Mouse (Mus musculus) urinary bladder, postnatal 4 days (tissue): Measurements from ENCODE around the gene Isg20.

Experiments
- DNase-seq, 2 experiments: peaks; one replicate each; pipeline ENCODE4 v3.0.0; 2021 to 2022; ENCODE audit warnings: low spot score in 2 of 2

Isg20 gene

DNA sequence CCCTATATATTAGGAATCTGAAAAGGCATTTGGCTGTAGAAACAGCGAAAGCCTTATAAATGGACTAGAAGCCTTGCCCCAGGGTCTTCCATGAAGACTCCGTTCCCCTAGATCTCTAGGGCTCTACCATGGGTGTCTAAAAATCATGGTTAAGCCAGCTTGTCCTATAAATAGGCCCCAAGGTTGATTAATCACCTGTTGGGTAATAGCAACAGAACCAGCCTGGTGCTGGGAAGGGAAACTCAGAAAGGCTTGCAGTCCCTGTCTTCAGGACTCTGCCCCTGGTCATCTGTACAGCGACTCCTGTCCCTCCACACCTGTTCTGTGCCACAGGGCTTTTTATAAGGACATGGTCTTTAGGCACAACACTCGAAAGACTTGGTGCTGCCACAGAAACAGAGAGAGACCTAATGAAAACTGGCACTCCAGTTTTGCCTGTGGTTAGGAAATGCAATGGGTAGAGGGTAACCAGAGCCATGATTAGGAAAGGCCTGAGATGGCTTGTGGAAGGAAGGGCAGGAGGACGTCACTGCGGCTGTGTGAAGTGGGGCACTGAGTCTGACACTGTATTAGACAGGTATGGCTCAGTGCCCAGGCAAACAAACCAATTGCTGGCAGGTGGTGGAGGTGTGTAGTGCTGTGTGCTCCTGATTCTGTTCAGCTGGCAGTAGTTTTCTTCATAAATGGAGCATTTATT, 9.9 kb upstream of the Isg20 start:
- no peak for DNase-seq

DNA sequence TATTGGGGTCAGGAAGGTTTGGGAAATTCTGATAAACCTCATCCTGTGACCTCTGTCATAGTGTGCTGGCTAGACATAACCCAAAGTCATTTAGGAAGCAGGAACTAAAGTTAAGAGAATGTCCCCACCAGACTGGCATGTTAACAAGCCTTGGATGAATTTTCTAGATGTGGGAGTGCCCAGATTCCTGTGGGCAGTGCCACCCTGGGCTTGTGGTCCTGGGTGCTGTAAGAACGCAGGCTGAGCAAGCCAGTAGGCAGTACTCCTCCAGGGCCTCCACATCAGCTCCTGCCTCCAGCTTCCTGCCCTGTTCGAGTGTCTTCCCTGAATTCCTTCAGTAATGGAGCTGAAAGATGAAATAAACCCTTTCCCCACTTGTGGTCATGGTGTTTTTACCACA, 9.0 kb upstream of the Isg20 start:
- no peak for DNase-seq

DNA sequence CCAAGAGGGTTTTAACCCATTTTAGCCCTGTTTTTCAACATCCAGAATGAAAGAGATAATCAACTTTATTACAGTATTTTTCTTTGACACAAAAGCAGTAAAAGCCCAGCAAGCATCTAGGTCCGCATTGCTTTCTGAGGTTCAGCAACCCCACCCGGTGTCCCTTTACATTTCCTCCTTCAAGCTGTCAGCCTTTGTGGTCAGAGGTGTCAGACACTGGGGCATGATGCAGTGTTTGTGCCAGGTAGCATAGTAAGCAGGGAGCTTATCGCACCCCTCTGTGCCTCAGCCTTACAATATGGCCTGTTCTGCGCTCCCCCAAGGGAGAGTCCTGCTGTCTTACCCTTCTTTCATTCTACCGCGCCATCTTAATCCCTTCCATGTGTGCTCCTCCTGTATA, 4.2 kb upstream of the Isg20 start:
- DNase-seq: no peak

DNA sequence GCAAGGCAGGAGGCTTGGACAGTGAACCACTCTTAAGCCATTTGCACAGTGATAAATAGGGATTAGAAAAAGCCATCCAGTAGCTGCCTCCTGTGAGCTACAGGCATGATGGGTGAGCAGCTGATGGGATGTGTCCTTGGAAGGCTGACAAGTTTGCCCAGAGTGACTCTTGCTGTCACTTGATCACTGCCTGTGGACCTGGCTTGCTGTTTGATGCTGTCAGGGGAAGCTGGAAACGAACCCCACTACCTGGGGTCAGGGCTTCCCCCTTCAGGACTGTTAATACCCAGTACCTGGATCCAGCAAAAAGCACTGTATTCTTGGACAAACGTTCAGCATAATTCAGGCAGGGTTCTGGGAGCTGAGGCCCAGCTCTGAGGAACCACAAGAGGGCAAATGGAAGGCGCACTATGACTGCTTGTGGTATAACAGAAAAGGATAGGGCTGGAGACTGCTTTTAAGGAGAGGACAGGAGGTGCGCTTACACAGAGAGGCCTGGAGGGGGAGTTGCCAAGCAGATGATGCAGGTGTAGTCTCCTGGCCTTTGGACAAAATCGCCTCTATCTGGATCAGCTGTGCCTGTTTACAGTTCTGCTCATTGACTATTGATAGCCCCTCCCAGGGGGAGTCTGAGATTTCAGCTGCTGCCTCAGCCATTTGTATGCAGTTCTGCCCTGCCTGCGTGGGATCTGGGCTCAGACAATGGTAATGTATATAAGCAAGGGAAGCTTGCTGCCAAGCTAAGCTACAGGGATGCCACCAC, 2.7 kb upstream of the Isg20 start:
- no peak for DNase-seq

DNA sequence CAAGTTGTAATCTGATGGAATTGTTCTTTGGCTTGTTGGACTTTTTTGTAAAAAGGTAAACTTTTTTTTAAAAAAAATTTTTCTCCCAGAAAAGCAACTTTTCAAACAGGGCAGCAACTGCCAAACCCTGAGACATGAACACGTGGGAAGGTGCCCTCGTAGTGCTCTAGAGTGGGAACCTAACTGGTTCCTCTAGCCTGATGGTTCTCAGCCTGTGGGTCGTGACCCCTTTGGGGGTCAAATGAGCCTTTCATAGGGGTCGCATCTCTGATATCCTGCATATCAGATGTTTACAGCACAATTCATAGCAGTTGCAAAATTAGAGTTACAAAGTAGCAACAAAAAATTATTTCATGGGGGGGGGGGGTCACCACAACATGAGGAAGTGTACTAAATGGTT, 2.0 kb upstream of the Isg20 start:
- no peak for DNase-seq

DNA sequence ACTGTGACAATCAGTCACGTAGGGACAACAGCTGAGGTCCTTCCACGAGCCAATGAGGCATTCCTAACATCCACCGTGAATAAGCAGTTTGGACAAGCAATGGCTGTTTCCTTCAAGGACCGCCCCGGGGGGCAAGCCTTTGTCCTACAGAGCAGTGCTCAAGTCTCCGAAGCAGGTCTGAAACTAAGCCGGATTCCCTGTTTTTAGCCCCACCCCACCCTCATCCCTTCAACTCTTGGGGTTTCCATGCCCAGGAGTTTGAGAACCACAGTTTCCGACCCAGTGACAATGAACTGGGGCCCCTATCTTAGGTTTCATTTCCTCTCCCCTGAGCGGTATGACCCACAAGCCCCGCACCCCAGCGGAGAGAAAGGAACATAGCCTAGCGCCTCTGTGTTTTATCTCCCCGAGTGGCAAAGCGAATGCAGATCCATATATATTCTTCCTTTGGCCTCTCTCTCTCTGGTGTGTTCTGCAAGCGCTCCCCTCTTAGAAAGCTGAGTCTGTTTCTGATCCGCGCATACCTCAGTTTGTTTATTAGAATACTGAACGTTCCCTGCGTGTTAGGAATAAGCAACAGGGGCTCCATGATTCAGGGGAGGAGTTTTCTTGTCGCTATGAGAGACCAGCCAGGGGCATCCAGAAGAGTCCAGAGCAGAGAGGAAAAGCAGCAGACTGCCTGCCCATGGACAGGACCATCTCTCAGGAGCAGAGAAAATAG, 811 bp upstream of the Isg20 start:
- no peak for DNase-seq

DNA sequence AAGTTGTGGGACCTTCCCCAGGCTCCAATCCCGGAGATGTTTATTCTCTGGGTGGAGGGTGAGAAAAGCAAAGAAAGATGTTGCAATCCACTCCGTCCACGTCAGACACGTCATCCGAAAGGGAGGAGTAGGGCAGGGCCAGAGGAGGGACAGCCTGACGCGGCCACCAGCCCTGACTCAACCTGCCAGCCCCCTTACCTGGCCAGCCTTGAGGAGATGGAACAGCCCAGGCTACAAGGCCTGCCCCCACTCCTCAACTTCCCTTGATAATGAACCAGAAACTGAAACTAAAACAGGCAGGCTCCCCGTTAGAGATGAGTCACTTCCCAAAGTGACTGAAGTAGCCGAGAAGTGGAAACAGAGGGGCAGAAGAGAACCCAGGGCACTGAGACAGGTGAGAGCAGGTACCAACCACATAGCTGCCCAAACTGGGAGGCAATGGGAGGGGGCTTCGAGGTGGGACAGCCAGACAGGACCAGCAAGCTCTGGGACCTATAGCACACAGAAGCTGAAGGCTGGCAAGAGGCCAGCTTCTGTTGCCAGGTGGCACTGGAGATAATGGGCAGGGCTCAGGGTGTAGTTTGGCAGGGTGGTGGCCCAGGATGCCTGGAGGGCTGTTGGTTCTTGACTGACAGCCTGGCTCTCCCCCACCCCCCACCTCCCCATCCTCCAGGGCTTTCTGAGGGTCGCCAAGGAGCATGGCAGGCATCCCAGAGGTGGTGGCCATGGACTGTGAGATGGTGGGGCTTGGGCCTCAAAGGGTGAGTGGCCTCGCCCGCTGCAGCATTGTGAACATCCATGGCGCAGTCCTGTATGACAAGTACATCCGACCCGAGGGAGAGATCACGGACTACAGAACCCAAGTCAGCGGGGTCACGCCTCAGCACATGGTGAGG, 673 bp downstream of the Isg20 start:
- DNase-seq: peak in 1 of 2 experiments; percentile 56

DNA sequence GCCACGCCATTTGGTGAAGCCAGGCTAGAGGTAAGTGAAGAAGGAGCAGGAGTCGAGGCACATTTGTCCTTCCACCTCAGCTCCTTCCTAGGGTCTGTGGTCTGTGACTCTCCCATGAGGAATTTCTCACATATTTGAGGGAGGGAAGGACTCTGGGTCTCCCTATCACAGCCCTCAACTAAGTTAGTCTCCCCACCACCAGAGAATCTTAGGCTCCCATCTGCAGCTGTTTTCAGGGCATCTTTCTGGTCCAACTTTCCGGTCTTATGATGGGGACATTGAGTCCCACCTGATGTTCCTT, 1.3 kb downstream of the Isg20 start:
- no peak for DNase-seq

DNA sequence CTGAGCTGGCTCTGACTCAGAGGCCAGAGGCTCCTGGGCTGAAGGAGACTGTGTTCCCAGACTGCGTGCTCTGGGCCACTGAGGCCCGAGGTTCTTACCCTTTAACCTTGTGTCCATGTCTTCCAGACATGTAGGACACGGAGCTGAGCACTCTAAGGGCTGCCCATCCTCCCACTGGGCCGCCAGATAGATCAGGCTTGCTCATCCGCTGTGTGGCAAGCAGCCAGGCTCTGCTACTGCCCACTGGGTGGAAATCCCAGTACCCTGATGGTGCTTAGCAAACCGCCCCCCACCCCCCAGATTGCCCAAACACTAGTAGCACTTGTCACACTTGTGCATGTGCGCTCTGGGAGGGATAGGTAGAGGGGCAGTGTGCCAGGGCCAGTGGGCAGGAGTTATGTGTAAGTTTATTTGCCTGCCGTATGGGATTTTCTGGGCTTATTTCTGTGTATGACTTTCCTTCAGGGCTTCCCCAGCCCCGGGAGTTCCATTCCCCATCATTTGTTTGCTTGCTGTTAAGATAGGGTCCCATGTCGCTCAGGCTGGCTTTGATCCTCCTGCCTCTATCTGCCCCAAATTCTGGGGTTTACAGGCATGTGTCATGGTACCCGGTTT, 1.8 kb downstream of the Isg20 start:
- DNase-seq: no peak

DNA sequence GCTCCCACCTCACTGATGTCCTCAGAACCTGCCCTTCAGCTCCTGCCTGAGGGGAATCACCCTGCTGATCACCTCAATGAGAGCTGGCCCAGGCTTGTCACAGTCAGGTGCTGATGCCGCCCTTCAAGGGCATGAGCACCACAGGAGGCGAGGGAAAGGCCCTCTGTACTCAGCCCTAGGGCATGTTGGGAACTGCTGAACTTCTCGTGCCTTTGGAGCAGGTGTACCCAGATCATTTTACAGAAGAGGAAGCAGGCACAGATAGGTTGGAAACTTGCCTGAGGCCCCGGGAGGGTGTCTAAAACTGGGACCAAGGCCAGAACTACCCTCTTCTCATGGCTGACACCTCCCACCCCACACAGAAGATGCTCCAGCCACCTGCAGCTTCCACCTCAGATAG, 5.5 kb downstream of the Isg20 start:
- DNase-seq: no peak

DNA sequence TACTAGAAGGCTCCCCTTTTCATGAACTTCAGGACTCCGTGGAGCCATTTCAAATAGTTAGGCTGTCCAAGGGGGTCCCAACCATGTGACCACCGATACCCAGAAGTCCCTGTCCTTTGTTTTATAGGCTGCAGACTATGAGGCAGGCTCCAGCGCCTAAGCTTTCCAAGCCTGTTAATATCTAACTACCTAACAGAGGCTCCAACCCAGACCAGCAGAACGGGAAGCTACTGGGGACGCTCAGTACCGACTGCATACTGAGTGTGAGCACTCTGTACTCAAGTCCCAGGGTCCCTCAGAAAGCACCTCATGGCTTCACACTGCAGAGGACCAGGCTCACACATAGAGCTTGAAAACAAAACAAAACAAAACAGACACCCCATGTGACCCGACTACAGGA, 9.3 kb downstream of the Isg20 start:
- DNase-seq: no peak

DNA sequence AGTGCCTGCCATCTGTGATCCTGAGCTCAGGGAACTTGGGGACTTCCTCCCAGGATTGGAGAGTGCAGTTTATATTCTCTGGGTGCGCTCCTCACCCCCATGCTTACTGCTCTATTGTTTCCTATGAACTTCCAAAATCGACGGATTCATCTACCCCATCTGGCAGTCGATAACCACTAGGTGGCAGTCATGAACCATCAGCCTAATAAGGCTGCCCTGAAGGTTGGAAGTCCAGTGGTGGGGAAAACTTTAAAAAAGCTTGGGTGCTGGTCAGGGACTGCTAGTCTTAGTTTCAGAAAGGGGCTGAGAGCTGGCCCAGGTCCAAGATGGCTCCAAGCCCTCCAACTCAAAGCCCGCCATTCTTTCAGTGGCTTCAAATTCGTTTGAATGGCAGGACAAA, 11.1 kb downstream of the Isg20 start:
- no peak for DNase-seq

DNA sequence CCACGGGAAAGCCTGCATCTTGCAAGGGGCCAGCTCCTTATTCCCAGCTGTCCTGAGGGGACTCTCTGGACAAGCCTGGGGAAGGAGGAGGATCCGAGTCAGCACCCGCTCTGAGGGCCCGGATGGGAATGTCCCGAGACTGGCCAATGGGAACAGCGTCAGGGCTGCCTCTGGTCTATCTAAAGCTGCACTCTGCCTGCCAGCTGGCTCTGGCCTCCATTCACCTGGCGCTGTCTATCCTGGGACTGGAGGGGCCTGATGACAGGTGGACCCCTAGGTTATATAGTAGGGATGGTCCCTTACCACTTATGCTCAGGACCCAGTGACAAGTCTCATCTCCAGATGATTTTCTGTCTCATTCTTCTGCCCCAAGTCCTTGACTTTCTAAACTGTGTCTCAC, 11.6 kb downstream of the Isg20 start:
- DNase-seq: no peak

DNA sequence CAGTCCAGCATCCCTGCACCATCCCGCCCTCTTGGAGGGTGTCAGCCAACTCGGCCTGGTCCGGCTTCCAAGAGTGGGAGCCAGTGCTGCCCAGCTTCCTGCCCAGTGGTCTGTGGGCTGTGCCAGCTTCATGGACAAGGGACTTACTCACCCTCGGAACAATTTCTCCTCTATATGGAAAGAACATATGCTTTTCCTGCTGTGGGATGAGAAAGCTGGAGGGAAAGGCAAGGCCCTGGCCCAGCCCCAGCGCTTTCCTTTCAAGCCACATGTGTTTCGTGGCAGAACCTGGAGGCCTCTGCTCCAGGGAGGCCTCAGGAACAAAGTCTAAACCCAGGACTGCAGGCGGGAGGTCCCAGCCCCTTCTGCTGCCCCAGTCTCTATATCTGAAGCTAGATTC, 12.5 kb downstream of the Isg20 start:
- no peak for DNase-seq

DNA sequence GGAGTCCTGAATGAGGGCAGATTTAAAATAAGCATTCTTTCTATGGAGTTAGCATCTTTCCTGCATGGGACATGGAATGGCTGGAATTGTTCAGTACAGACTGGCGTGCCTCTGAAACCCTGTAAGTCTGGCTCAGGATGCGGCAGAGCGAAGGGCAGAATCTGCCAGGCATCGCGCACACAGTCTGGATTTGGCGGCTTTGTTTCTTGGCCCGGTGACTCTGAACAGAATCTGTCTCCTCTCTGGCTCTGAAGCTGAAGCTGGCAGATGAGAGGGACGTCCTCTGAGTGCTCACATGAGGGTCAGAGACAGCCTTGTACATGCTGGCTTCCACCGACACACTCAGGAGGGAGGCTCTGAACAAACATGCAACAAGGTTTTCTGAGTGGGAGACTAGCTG, 12.9 kb downstream of the Isg20 start:
- DNase-seq: no peak

DNA sequence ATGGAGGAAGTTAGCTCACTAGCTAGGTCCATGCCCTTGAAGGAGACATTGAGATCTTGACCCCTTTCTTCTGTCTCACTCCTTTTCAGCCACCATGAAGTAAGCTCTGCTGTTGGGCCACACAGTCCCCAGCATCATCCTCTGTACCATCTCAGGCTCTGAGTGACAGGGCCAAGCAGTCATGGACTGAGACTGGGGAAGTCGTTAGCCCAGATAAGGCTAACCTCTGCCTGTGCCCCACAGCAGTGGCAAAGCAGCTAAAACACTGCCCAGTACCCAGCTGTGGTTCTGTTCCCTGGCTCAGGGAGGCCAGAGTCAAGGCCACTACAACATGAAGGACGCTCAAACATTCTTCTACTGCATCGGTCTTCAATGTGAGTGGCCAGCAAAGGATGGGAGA, 14.0 kb downstream of the Isg20 start:
- DNase-seq: no peak

DNA sequence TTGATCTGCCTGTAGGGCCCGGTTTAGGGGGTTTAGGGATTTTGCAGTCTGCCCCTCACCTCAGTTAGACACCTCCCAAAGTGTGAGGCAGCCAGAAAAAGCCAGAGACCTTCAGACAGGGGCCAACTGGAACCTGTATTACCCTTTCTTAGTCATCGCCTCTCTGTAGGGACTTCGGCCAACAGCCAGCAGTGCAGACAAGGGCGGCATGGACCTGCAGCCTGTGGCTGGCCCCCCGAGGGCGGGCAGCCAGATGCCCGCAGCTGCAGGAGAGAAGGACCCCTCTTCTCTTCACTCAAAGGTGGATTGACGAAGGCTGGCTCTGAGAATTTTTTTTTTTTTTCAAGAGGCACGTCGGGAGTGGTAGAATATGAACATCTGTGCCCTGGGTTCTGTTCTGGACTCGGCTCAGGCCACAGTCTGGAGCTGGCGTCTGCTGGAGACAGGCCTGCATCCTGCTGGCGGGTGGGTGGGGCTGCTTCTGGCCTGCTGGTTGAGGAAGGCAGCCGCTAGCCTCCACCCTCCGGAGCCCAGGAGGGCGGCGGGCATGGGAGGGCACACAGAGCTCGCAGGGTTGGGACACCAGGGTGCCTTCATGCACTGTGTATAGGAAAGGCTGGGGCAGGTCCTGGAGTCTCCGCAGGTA, 25.9 kb downstream of the Isg20 start:
- no peak for DNase-seq

DNA sequence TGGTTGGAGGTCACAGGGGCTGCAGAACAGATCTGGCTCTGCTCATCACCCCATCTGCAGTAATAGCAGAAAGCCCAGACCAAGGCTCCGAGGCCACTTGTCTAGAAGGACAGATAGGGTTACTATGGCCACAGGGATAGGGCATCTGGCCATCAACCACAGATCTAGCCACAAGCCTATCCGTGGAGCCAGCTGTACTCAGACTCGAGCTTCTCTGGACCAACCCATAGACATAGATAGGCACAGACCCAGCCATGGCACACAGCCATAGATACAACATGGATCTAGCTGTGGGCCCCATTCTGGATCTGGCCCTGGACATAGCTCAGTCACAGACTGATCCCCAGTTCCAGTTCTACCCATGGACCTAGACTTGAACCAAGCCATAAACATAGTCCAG, 27.7 kb downstream of the Isg20 start:
- no peak for DNase-seq

DNA sequence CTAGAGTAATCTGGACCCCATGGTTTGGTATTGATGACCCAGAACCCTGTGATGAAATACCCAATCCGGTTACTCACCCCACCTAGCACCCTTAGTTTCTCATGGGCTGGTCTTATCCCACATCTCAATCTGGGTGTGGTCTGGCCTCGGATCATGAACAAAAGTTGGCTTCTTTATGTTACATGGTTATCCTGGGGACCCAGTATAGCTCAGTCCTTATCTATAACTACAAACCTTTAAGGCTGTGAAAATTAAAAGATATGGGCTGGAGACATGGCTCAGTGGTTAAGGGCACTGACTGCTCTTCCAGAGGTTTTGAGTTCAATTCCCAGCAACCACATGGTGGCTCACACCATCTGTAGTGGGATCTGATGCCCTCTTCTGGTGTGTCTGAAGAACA, 29.3 kb downstream of the Isg20 start:
- no peak for DNase-seq

DNA sequence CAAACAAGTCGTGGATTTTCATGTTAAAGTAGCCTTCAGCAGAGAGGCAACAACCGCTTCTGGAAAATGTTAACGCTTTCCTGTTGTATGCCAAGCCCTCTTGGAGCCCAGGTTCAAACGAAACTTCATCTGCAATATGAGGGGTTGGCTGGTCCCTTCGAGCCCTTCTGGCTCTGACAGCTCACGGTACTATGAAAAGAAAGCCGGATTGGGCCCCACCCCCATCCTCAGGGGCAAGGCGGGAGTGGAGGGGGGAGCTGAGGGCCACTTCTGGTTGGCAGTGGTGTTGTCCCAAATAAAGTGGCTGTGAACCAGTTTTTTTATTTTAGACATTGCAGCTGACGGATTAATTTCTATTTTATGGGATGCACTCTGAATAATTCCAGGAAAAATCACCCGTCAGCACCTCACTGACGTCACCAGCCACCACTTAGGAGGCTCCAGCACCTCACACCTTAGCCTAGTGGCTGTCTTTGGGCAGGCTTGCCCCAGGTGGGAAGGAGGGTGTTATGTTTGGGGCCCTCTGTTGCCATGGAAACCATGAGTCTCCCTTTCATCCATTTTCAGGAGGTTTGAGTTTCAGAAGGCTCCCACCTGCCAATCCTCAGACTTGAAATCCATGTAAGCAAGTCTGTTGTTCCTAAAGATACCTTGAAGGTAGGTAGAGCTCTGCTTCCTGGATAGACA, 40.8 kb downstream of the Isg20 start:
- no peak for DNase-seq

DNA sequence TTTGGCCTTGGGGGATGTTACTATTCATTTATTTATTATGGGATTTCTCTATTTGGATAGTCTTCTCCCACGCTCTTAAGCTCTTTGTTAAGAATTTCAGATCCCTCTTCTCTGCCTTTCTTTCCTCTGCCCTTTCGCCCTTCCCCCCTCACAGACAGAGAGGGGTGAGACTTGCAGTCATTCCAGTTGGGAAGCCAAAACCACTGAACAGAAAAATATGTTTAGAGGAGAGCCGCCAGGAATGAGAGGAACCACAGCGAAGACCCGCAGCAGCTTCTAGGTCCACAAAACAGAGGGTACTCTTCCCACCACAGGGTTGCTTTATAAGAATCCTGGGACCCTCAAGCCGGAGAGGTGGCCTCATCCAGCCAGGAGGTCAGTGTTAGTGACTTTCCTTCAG, 41.4 kb downstream of the Isg20 start:
- no peak for DNase-seq
